Mouse (Mus musculus) embryonic facial prominence, embryonic 11.5 days (tissue): ENCODE results near the gene Wdcp. TPM values are rescaled to one million over a fixed set of nuclear protein-coding genes. Genes with fewer than 3 reads are reported as not detected.
A peak's percentile ranks its signal among the peaks of the same experiment; 100 is the strongest.
"Not testable (repeated sequence)": the region's sequence is repeated elsewhere in the genome, so short reads cannot be mapped to it uniquely, and the experiment has no call there.

Source experiments
- ATAC-seq: fragments of 200-750 bp; cut with Nextera tagmentation; replicated peaks from 2 replicates; pipeline ENCODE4 v1.8.0; 2017; ENCODE audit warnings: low read depth; ENCODE audit not compliant: insufficient number of reproducible peaks, low FRiP score, low TSS enrichment
- DNase-seq: peaks from one replicate; pipeline ENCODE4 v3.0.0-alpha.2; 2015; ENCODE audit warnings: low spot score
- H3K27ac ChIP-seq: fragments of 300-500 bp; sonication (generic); replicated peaks from 2 replicates; pipeline ENCODE4 v1.5.1; 2014; ENCODE audit warnings: mild to moderate bottlenecking, low read depth, low read length, control low read depth
- H3K27me3 ChIP-seq: fragments of 300-500 bp; sonication (generic); 2 replicates; pipeline ENCODE4 v1.6.1; 2014; ENCODE audit warnings: mild to moderate bottlenecking, low read length, moderate library complexity, mixed read lengths; ENCODE audit not compliant: control insufficient read depth, insufficient read depth
- H3K36me3 ChIP-seq: fragments of 300-500 bp; sonication (generic); replicated peaks from 2 replicates; pipeline ENCODE4 v1.6.1; 2014; ENCODE audit warnings: low read depth, mild to moderate bottlenecking, low read length, moderate library complexity, mixed read lengths; ENCODE audit not compliant: control insufficient read depth, insufficient read depth
- H3K4me1 ChIP-seq: fragments of 300-500 bp; sonication (generic); 2 replicates; pipeline ENCODE4 v1.6.1; 2014; ENCODE audit warnings: low read length, mixed read lengths; ENCODE audit not compliant: control insufficient read depth, insufficient read depth
- H3K4me2 ChIP-seq: fragments of 300-500 bp; sonication (generic); 2 replicates; pipeline ENCODE4 v1.6.1; 2014; ENCODE audit warnings: low read depth, mild to moderate bottlenecking, control low read depth, low read length, moderate library complexity
- H3K4me3 ChIP-seq: fragments of 300-500 bp; sonication (generic); 2 replicates; pipeline ENCODE4 v1.5.1; 2014; ENCODE audit warnings: low read depth, low read length, control low read depth
- H3K9ac ChIP-seq: fragments of 300-500 bp; sonication (generic); replicated peaks from 2 replicates; pipeline ENCODE4 v1.6.1; 2014; ENCODE audit warnings: mild to moderate bottlenecking, control low read depth, low read length
- H3K9me3 ChIP-seq: fragments of 300-500 bp; sonication (generic); replicated peaks from 2 replicates; pipeline ENCODE4 v1.6.1; 2016; ENCODE audit warnings: mild to moderate bottlenecking, low read length, inconsistent platforms, mixed read lengths; ENCODE audit not compliant: control insufficient read depth
- WGBS: fragments of 180-500 bp; shearing (Covaris S2); extraction: QIAGEN DNeasy Blood & Tissue Kit; methylation state at CpG from one replicate; pipeline ENCODE4 v1.1.7; 2014; 5-methylcytosine and 5-hydroxymethylcytosine counted together
- polyA plus RNA-seq: library from polyadenylated mRNA; unstranded; fragments of >200 nt; fragmentation: Nextera tagmentation; extraction: Ambion mirVana; gene quantifications from 2 replicates; pipeline ENCODE4 v1.2.1, GENCODE M21; 2014

Wdcp gene
- 15.8 and 16.5 TPM in 2 replicates for polyA plus RNA-seq

DNA sequence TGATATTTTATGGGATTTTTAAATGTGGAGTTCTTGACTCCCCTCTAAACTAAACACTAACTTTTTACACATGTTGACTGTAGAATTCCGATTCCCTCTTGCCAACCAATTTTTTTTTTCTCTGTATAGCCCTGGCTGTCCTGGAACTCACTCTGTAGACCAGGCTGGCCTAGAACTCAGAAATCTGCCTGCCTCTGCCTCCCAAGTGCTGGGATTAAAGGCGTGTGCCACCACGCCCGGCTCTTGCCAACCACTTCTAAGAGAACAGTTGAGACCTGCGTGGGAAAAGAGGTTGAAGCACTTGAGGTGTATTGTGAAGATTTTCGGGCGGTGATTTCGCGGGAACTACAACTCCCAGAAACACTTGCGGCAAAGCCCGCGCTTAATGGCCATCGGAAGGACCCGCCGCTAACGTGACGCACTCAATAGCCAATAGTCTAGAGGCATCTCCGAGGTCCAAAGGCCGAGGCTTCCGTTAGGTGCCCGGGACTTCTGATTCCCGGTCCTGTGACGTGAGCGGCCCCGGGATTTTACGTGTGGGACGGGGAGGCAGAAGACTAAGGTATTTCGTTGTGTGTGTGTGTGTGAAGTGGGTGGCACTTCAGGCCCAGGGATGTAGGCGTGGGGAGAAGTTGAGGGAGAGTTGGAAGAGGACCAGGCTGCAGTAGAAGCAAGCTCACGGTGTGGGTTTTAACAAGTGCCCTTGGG lies at the start of gene Wdcp:
Gene Wdcp (plus strand): TSS at position 414 of the 708 bp plus-strand sequence.
- Histone ChIP-seq H3K4me2 (peak within 1 kb of the TSS; percentile 62), H3K4me3 (peak within 1 kb of the TSS; percentile 58), H3K9ac (peak within 1 kb of the TSS; percentile 74), H3K9me3 (no peaks in the 10 kb centered on the region), H3K36me3 (no peaks in the 10 kb centered on the region), H3K27ac (no peak within 1 kb of the TSS), H3K4me1 (no peaks in the 10 kb centered on the region), H3K27me3 (no peaks in the 10 kb centered on the region; the same call in 1 of the 2 replicates)
- DNase-seq: peak; percentile 96
- peak; percentile 89 for ATAC-seq
- WGBS: under 1% methylated on average over 30 of the region's 30 CpGs

DNA sequence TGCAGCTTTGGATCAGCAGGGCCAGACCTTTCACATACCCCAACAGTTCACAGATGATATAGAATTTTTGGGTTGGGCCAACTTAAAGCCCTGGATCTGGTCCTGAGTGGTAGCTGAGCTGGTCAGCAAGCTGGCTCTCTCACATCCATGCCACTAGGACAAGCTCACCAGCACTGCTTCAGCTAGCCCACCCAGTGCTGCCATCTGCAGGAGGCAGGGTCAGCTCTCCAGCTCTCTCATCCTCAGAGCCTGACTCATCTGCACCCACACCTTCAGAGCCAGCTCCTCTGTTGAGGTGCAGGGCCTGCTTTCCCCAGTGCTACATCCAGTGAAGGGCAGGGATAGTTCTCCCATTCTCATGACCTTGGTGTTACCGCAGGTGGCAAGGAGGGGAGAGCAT lies 49.4 kb upstream of the Wdcp start:
- Histone ChIP-seq H3K9ac (no peak overlapping the region), H3K36me3 (no peaks in the 10 kb centered on the region), H3K4me1 (no peaks in the 10 kb centered on the region), H3K4me2 (no peak overlapping the region), H3K4me3 (no peak overlapping the region), H3K27me3 (no peaks in the 10 kb centered on the region), H3K27ac (no peak overlapping the region), H3K9me3 (no peaks in the 10 kb centered on the region)
- no peak for ATAC-seq
- 67% methylated on average over 1 of the region's 1 CpGs for WGBS
- DNase-seq: no peak

DNA sequence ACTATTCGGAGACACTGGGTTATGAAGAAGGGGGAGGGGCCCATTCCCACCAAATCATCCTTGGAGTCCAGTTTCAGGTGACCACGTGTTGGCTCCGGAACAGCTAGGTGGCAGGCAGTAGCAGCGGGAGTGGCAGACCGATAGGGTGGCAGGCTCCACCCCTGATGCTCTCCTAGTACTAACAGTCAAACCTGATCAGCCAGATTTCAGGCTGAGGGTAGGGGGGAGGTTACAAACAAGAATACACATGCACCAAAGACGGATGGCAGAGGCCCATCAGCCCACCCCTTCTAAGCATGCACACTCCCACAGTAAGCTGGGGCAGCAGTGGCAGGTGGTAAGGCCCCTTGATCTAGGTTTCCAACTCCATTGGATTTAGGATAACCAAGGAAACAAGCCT lies 45.6 kb upstream of the Wdcp start:
- not testable (repeated sequence) for H3K4me1 ChIP-seq, ATAC-seq, H3K4me2 ChIP-seq, H3K36me3 ChIP-seq, H3K9me3 ChIP-seq, H3K9ac ChIP-seq, H3K27ac ChIP-seq, H3K4me3 ChIP-seq, H3K27me3 ChIP-seq
- peak; percentile 13 for DNase-seq
- 75% methylated on average over 6 of the region's 6 CpGs for WGBS

DNA sequence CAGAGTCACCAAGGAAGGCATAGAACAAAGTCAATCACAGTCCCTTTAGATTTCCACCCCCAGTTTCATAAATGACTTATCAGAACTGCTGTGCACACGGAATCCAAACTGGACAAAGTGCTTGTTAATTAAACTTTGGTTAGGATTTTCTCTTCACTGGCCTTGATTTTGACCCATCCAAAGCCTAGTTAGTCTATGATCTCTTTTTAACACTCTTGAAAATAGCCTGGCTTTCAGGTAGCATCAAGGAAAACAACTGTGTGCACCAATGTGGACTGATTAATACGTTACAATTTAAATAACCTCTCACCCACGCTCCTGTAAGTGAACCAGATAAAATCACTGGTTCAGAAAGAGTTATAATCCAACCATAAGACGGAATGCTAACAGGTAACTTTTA lies 32.1 kb upstream of the Wdcp start:
- H3K4me2 ChIP-seq: no peak overlapping the region
- ATAC-seq (no peak), DNase-seq (no peak)
- H3K36me3 ChIP-seq: no peaks in the 10 kb centered on the region
- H3K9me3 ChIP-seq: no peaks in the 10 kb centered on the region
- H3K27ac ChIP-seq: no peak overlapping the region
- WGBS: 75% methylated on average over 4 of the region's 4 CpGs
- H3K9ac ChIP-seq: no peak overlapping the region
- H3K4me3 ChIP-seq: no peak overlapping the region
- no peaks in the 10 kb centered on the region for H3K27me3 ChIP-seq
- H3K4me1 ChIP-seq: no peaks in the 10 kb centered on the region

DNA sequence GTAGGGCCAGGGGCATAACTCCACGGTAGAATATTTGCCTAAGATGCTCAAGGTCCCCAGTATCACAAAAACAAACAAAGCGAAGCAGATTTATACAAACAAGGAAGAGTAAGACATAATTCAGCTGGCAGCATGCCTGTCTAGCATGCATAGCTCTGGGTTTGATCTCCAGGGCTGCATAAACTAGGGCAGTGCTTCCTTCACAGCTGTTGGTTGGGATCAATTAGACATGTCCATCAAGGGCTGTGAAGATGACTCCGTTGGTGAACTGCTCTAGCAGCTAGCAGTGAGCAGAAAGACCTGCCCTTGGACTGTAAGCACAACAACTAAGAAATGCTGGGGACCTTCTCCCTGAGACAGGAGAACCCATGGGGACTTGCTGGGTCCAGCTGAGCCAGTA lies 31.4 kb upstream of the Wdcp start:
- no peak for ATAC-seq
- Histone ChIP-seq H3K9me3 (no peaks in the 10 kb centered on the region), H3K27me3 (no peaks in the 10 kb centered on the region), H3K4me2 (no peak overlapping the region), H3K27ac (no peak overlapping the region), H3K36me3 (no peaks in the 10 kb centered on the region), H3K9ac (no peak overlapping the region), H3K4me3 (no peak overlapping the region), H3K4me1 (no peaks in the 10 kb centered on the region)
- no peak for DNase-seq
- WGBS: 71% methylated on average over 3 of the region's 3 CpGs

DNA sequence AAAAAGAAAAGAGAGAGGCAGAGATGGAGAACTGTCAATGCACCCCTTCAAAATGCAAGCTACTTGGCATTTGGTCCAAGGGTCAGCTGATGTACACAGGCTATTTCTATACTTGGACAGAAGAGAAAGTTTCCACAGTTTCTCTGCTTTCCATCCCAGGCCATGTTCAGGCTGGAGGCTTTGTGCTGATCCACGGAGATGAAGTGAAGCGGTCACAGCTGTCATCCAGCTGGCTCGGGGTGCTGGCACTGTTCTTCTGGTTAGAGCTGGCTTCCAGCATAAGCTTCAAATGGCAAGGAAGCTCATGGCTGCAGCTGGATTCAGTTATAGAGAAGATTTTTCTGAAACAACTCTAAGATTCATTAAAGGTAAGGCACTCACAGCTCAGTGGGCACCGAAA lies 29.5 kb upstream of the Wdcp start:
- 87% methylated on average over 4 of the region's 4 CpGs for WGBS
- H3K4me3 ChIP-seq: no peak overlapping the region
- H3K27me3 ChIP-seq: no peaks in the 10 kb centered on the region
- H3K9me3 ChIP-seq: no peaks in the 10 kb centered on the region
- no peaks in the 10 kb centered on the region for H3K4me1 ChIP-seq
- no peak overlapping the region for H3K27ac ChIP-seq
- H3K4me2 ChIP-seq: no peak overlapping the region
- ATAC-seq (no peak), DNase-seq (no peak)
- H3K9ac ChIP-seq: no peak overlapping the region
- H3K36me3 ChIP-seq: no peaks in the 10 kb centered on the region

DNA sequence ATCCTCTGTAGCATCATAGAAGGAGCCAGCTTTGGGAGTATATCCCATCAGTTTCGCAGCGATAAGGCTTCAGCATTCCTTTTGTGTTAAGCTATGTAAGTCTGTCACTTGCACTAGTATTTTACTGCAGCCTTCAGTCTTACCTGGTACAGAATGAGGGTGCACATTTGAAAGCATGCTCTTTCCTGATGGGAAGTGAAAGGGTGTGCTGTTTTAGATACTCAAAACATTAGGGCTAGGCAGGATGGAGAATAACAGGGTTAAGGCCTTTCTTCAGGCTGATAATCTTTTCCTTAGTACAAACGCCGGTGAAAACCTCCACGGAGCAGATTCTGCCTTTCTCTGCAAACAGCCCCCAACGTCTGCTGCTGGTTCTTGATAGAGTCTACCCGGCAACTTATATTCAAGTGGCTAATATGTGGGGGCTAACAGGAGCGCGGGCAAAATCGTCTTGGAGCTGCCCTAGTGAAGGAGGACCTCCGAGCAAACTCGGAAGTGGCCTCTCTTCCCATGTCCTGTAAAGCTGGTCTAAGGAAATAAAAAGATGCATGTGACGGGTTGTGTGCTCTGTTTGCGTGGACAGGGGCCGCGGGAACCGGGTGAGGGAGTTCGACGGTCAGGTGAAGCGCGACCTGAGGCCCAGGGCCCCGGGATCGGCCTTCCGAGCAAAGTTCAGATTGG lies 26.3 kb upstream of the Wdcp start:
- no peaks in the 10 kb centered on the region; the same call in 1 of the 2 replicates for H3K36me3 ChIP-seq
- 12% methylated on average over 24 of the region's 24 CpGs for WGBS
- peak overlapping the region; percentile 80 for H3K9ac ChIP-seq
- no peaks in the 10 kb centered on the region for H3K4me1 ChIP-seq
- DNase-seq: no peak
- peak overlapping the region; percentile 69 for H3K27ac ChIP-seq
- H3K4me2 ChIP-seq: peak overlapping the region; percentile 49
- peak overlapping the region; percentile 83 for H3K4me3 ChIP-seq
- H3K27me3 ChIP-seq: no peaks in the 10 kb centered on the region
- H3K9me3 ChIP-seq: no peaks in the 10 kb centered on the region
- ATAC-seq: peak; percentile 2; the same call in 1 of the 2 replicates
